Mouse (Mus musculus) limb, embryonic 10.5 days (tissue): ENCODE results near the gene Ice1. TPM values are rescaled to one million over a fixed set of nuclear protein-coding genes. Genes with fewer than 3 reads are reported as not detected.

Experiments
- DNase-seq: peaks from one replicate; pipeline ENCODE4 v3.0.0-alpha.2; 2017; ENCODE audit warnings: low spot score
- H3K27ac ChIP-seq: fragments of 300-500 bp; sonication (generic); 2 replicates; pipeline ENCODE4 v1.5.1; 2016; ENCODE audit warnings: mild to moderate bottlenecking
- H3K27me3 ChIP-seq: fragments of 300-500 bp; sonication (generic); 2 replicates; pipeline ENCODE4 v1.6.1; 2016; ENCODE audit warnings: low read depth, mild to moderate bottlenecking; ENCODE audit not compliant: poor library complexity, severe bottlenecking
- H3K36me3 ChIP-seq: fragments of 300-500 bp; sonication (generic); 2 replicates; pipeline ENCODE4 v1.6.1; 2016; ENCODE audit warnings: mild to moderate bottlenecking, moderate library complexity
- H3K4me1 ChIP-seq: fragments of 300-500 bp; sonication (generic); 2 replicates; pipeline ENCODE4 v1.6.1; 2016
- H3K4me3 ChIP-seq: fragments of 300-500 bp; sonication (generic); 2 replicates; pipeline ENCODE4 v1.5.1; 2016; ENCODE audit warnings: mild to moderate bottlenecking, moderate library complexity
- H3K9me3 ChIP-seq: fragments of 300-500 bp; sonication (generic); replicated peaks from 2 replicates; pipeline ENCODE4 v1.6.1; 2016; ENCODE audit warnings: mild to moderate bottlenecking
- WGBS: fragments of 180-500 bp; shearing (Covaris S2); methylation state at CpG from one replicate; pipeline ENCODE4 v1.1.7; 2016; 5-methylcytosine and 5-hydroxymethylcytosine counted together
- polyA plus RNA-seq: library from polyadenylated mRNA; unstranded; fragments of >200 nt; fragmentation: Nextera tagmentation; extraction: Ambion mirVana; gene quantifications from 2 replicates; pipeline ENCODE4 v1.2.1, GENCODE M21; 2016

Ice1 gene
- polyA plus RNA-seq, 1 experiment from 2014 or later: 23.9 TPM

- H3K36me3 ChIP-seq: peaks cover 20% of the 10 kb centered on the region
- H3K4me3 ChIP-seq: no peak overlapping the region
- no peak for DNase-seq
- no peaks in the 10 kb centered on the region for H3K9me3 ChIP-seq
- no peaks in the 10 kb centered on the region for H3K4me1 ChIP-seq
- H3K27ac ChIP-seq: no peak overlapping the region
- no peaks in the 10 kb centered on the region for H3K27me3 ChIP-seq
- 73% methylated on average over 1 of the region's 1 CpGs for WGBS
These were observed 11.8 kb downstream of the Ice1 start for GRCm38 (mm10) chr13:70625665-70626064.

GRCm38 (mm10) chr13:70624445-70624844, 13.0 kb downstream of the Ice1 start:
- Histone ChIP-seq H3K4me3 (no peak overlapping the region), H3K36me3 (peaks cover 29% of the 10 kb centered on the region), H3K4me1 (no peaks in the 10 kb centered on the region), H3K27me3 (no peaks in the 10 kb centered on the region), H3K9me3 (no peaks in the 10 kb centered on the region), H3K27ac (no peak overlapping the region)
- 88% methylated on average over 4 of the region's 4 CpGs for WGBS
- no peak for DNase-seq

GRCm38 (mm10) chr13:70622461-70623057, 14.9 kb downstream of the Ice1 start:
- Histone ChIP-seq H3K4me1 (no peaks in the 10 kb centered on the region), H3K27ac (no peak overlapping the region), H3K27me3 (no peaks in the 10 kb centered on the region), H3K4me3 (no peak overlapping the region), H3K36me3 (peaks cover 48% of the 10 kb centered on the region), H3K9me3 (no peaks in the 10 kb centered on the region)
- DNase-seq: no peak
- 94% methylated on average over 4 of the region's 4 CpGs for WGBS

- Histone ChIP-seq H3K36me3 (peaks cover 58% of the 10 kb centered on the region), H3K27me3 (no peaks in the 10 kb centered on the region), H3K4me3 (no peak overlapping the region), H3K9me3 (no peaks in the 10 kb centered on the region), H3K27ac (no peak overlapping the region), H3K4me1 (no peaks in the 10 kb centered on the region)
- 97% methylated on average over 9 of the region's 9 CpGs for WGBS
- no peak for DNase-seq
These were observed 15.9 kb downstream of the Ice1 start for GRCm38 (mm10) chr13:70621509-70621908.

GRCm38 (mm10) chr13:70612837-70613236, 24.6 kb downstream of the Ice1 start:
- Histone ChIP-seq H3K27ac (no peak overlapping the region), H3K27me3 (no peaks in the 10 kb centered on the region), H3K9me3 (no peaks in the 10 kb centered on the region), H3K4me3 (no peak overlapping the region), H3K36me3 (peaks cover 93% of the 10 kb centered on the region), H3K4me1 (no peaks in the 10 kb centered on the region)
- 91% methylated on average over 2 of the region's 2 CpGs for WGBS
- no peak for DNase-seq

- Histone ChIP-seq H3K27me3 (no peaks in the 10 kb centered on the region), H3K4me3 (no peak overlapping the region), H3K9me3 (no peaks in the 10 kb centered on the region), H3K27ac (no peak overlapping the region), H3K4me1 (no peaks in the 10 kb centered on the region), H3K36me3 (peaks cover 93% of the 10 kb centered on the region)
- DNase-seq: peak; percentile 77
- 88% methylated on average over 15 of the region's 15 CpGs for WGBS
These were observed 26.7 kb downstream of the Ice1 start for GRCm38 (mm10) chr13:70610431-70611420.

- no peaks in the 10 kb centered on the region for H3K4me1 ChIP-seq
- DNase-seq: no peak
- H3K9me3 ChIP-seq: no peaks in the 10 kb centered on the region
- H3K27me3 ChIP-seq: no peaks in the 10 kb centered on the region
- H3K27ac ChIP-seq: no peak overlapping the region
- H3K36me3 ChIP-seq: peaks cover 93% of the 10 kb centered on the region
- no peak overlapping the region for H3K4me3 ChIP-seq
- 94% methylated on average over 3 of the region's 3 CpGs for WGBS
These were observed 27.8 kb downstream of the Ice1 start for GRCm38 (mm10) chr13:70609632-70610031.

GRCm38 (mm10) chr13:70605366-70605765, 32.1 kb downstream of the Ice1 start:
- Histone ChIP-seq H3K36me3 (peaks cover 100% of the 10 kb centered on the region), H3K27ac (no peak overlapping the region), H3K4me1 (no peaks in the 10 kb centered on the region), H3K4me3 (no peak overlapping the region), H3K9me3 (no peaks in the 10 kb centered on the region), H3K27me3 (no peaks in the 10 kb centered on the region)
- 93% methylated on average over 5 of the region's 5 CpGs for WGBS
- no peak for DNase-seq

- no peak for DNase-seq
- WGBS: 90% methylated on average over 8 of the region's 8 CpGs
- H3K36me3 ChIP-seq: peaks cover 100% of the 10 kb centered on the region
- no peaks in the 10 kb centered on the region for H3K27me3 ChIP-seq
- H3K4me1 ChIP-seq: no peaks in the 10 kb centered on the region
- no peaks in the 10 kb centered on the region for H3K9me3 ChIP-seq
- H3K27ac ChIP-seq: no peak overlapping the region
- H3K4me3 ChIP-seq: no peak overlapping the region
These were observed 32.7 kb downstream of the Ice1 start for GRCm38 (mm10) chr13:70604723-70605122.

- peaks cover 90% of the 10 kb centered on the region for H3K36me3 ChIP-seq
- DNase-seq: no peak
These were observed 35.9 kb downstream of the Ice1 start for GRCm38 (mm10) chr13:70601566-70601965.

GRCm38 (mm10) chr13:70599964-70600619, 37.3 kb downstream of the Ice1 start:
- DNase-seq: no peak
- 95% methylated on average over 12 of the region's 12 CpGs for WGBS
- H3K4me3 ChIP-seq: no peak overlapping the region
- H3K9me3 ChIP-seq: no peaks in the 10 kb centered on the region
- H3K27me3 ChIP-seq: no peaks in the 10 kb centered on the region
- peaks cover 90% of the 10 kb centered on the region for H3K36me3 ChIP-seq
- no peak overlapping the region for H3K27ac ChIP-seq
- no peaks in the 10 kb centered on the region for H3K4me1 ChIP-seq

More at GRCm38 (mm10) chr13:70601566-70601965, 35.9 kb downstream of the Ice1 start:
- H3K27me3 ChIP-seq: no peaks in the 10 kb centered on the region
- no peaks in the 10 kb centered on the region for H3K9me3 ChIP-seq
- H3K27ac ChIP-seq: no peak overlapping the region
- no peak overlapping the region for H3K4me3 ChIP-seq
- WGBS: 91% methylated on average over 1 of the region's 1 CpGs
- no peaks in the 10 kb centered on the region for H3K4me1 ChIP-seq

GRCm38 (mm10) chr13:70598941-70599340, 38.5 kb downstream of the Ice1 start:
- peaks cover 90% of the 10 kb centered on the region for H3K36me3 ChIP-seq
- DNase-seq: no peak

GRCm38 (mm10) chr13:70596901-70597300, 40.5 kb downstream of the Ice1 start:
- H3K9me3 ChIP-seq: no peaks in the 10 kb centered on the region
- peaks cover 90% of the 10 kb centered on the region for H3K36me3 ChIP-seq
- no peaks in the 10 kb centered on the region for H3K27me3 ChIP-seq
- no peak overlapping the region for H3K27ac ChIP-seq
- no peak for DNase-seq
- H3K4me1 ChIP-seq: no peaks in the 10 kb centered on the region
- no peak overlapping the region for H3K4me3 ChIP-seq
- 88% methylated on average over 3 of the region's 3 CpGs for WGBS

More at GRCm38 (mm10) chr13:70598941-70599340, 38.5 kb downstream of the Ice1 start:
- H3K4me1 ChIP-seq: no peaks in the 10 kb centered on the region
- 96% methylated on average over 4 of the region's 4 CpGs for WGBS
- H3K4me3 ChIP-seq: no peak overlapping the region
- no peaks in the 10 kb centered on the region for H3K9me3 ChIP-seq
- H3K27me3 ChIP-seq: no peaks in the 10 kb centered on the region
- no peak overlapping the region for H3K27ac ChIP-seq
